Mouse (Mus musculus) hindbrain, embryonic 13.5 days (tissue): ENCODE results near the gene Tnnc1. TPM values are rescaled to one million over a fixed set of nuclear protein-coding genes. Genes with fewer than 3 reads are reported as not detected.
A peak's percentile ranks its signal among the peaks of the same experiment; 100 is the strongest.

Experiments used
- ATAC-seq: fragments of 200-750 bp; cut with Nextera tagmentation; 2 replicates; pipeline ENCODE4 v1.8.0; 2017; ENCODE audit warnings: moderate TSS enrichment; ENCODE audit not compliant: low FRiP score
- H3K27ac ChIP-seq: fragments of 300-500 bp; sonication (generic); 2 replicates; pipeline ENCODE4 v1.5.1; 2015; ENCODE audit warnings: inconsistent platforms, mild to moderate bottlenecking, moderate library complexity
- H3K27me3 ChIP-seq: fragments of 300-500 bp; sonication (generic); 2 replicates; pipeline ENCODE4 v1.6.1; 2015; ENCODE audit warnings: mild to moderate bottlenecking, inconsistent platforms
- H3K36me3 ChIP-seq: fragments of 300-500 bp; sonication (generic); 2 replicates; pipeline ENCODE4 v1.6.1; 2015; ENCODE audit warnings: mild to moderate bottlenecking, inconsistent platforms
- H3K4me1 ChIP-seq: fragments of 300-500 bp; sonication (generic); replicated peaks from 2 replicates; pipeline ENCODE4 v1.6.1; 2015; ENCODE audit warnings: inconsistent platforms
- H3K4me2 ChIP-seq: fragments of 300-500 bp; sonication (generic); 2 replicates; pipeline ENCODE4 v1.6.1; 2015; ENCODE audit warnings: inconsistent platforms, mild to moderate bottlenecking, moderate library complexity
- H3K4me3 ChIP-seq: fragments of 300-500 bp; sonication (generic); 2 replicates; pipeline ENCODE4 v1.5.1; 2015; ENCODE audit warnings: mild to moderate bottlenecking, inconsistent platforms
- H3K9ac ChIP-seq: fragments of 300-500 bp; sonication (generic); 2 replicates; pipeline ENCODE4 v1.6.1; 2015; ENCODE audit warnings: mild to moderate bottlenecking, inconsistent platforms
- H3K9me3 ChIP-seq: fragments of 300-500 bp; sonication (generic); 2 replicates; pipeline ENCODE4 v1.6.1; 2016; ENCODE audit warnings: inconsistent platforms
- WGBS: fragments of 180-500 bp; shearing (Covaris S2); methylation state at CpG from one replicate; pipeline ENCODE4 v1.1.7; 2015; 5-methylcytosine and 5-hydroxymethylcytosine counted together
- polyA plus RNA-seq: library from polyadenylated mRNA; unstranded; fragments of >200 nt; fragmentation: Nextera tagmentation; extraction: Ambion mirVana; gene quantifications from 2 replicates; pipeline ENCODE4 v1.2.1, GENCODE M21; 2015

Tnnc1 gene
- polyA plus RNA-seq, 1 experiment from 2014 or later: 9.1 TPM

- Histone ChIP-seq H3K27ac (peak overlapping the region; percentile 93), H3K4me1 (peaks cover 30% of the 10 kb centered on the region), H3K9ac (peak overlapping the region; percentile 91), H3K4me3 (peak overlapping the region; percentile 72), H3K4me2 (peak overlapping the region; percentile 99), H3K36me3 (peaks cover 32% of the 10 kb centered on the region), H3K9me3 (no peaks in the 10 kb centered on the region), H3K27me3 (peaks cover 3% of the 10 kb centered on the region; the same call in 1 of the 2 replicates)
- WGBS: under 1% methylated on average over 39 of the region's 39 CpGs
- peak; percentile 69 for ATAC-seq
Observed at GRCm38 (mm10) chr14:31205562-31206467, 2.3 kb upstream of the Tnnc1 start.

GRCm38 (mm10) chr14:31206472-31206981 lies 1.6 kb upstream of the Tnnc1 start:
- WGBS: under 1% methylated on average over 48 of the region's 48 CpGs

GRCm38 (mm10) chr14:31207070-31207830 lies 862 bp upstream of the Tnnc1 start:
- peak; percentile 47 for ATAC-seq
- H3K9ac ChIP-seq: peak overlapping the region; percentile 91
- H3K36me3 ChIP-seq: peaks cover 21% of the 10 kb centered on the region
- peak overlapping the region; percentile 99 for H3K4me2 ChIP-seq
- peaks cover 3% of the 10 kb centered on the region; the same call in 1 of the 2 replicates for H3K27me3 ChIP-seq
- H3K9me3 ChIP-seq: no peaks in the 10 kb centered on the region
- H3K4me1 ChIP-seq: peaks cover 27% of the 10 kb centered on the region
- H3K4me3 ChIP-seq: peak overlapping the region; percentile 72
- 78% methylated on average over 13 of the region's 13 CpGs for WGBS
- peak overlapping the region; percentile 93 for H3K27ac ChIP-seq

More at GRCm38 (mm10) chr14:31206472-31206981, 1.6 kb upstream of the Tnnc1 start:
- Histone ChIP-seq H3K9ac (peak overlapping the region; percentile 91), H3K27me3 (peaks cover 3% of the 10 kb centered on the region; the same call in 1 of the 2 replicates), H3K36me3 (peaks cover 29% of the 10 kb centered on the region), H3K9me3 (no peaks in the 10 kb centered on the region), H3K4me2 (peak overlapping the region; percentile 99), H3K27ac (peak overlapping the region; percentile 93), H3K4me3 (peak overlapping the region; percentile 72), H3K4me1 (peaks cover 27% of the 10 kb centered on the region)
- ATAC-seq: peak; percentile 60

DNA sequence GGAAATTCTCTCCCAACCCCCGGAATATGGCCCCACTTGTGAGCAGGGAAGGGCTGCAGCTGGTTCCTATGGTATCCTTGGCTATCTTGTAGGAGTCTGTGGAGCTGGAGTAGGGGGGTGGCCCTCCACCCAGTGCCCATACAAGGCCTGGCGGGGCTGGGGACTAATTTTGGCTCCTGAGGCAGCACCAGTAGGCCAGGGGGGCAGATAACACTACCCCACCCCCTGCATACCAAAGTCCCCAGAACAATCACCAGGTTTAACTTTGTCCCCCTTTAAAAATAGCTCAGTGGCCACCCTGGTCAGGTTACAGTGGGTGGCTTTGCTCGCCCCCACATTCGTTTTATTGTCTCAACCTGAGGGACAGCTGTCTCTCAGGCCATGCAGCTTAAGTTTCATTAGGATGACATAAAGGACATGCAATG lies 1.0 kb downstream of the Tnnc1 start:
- 87% methylated on average over 4 of the region's 4 CpGs for WGBS

GRCm38 (mm10) chr14:31211854-31212253 lies 3.7 kb downstream of the Tnnc1 start:
- no peak overlapping the region for H3K4me2 ChIP-seq
- no peak overlapping the region for H3K9ac ChIP-seq
- no peaks in the 10 kb centered on the region for H3K9me3 ChIP-seq
- H3K4me1 ChIP-seq: peaks cover 16% of the 10 kb centered on the region
- no peak overlapping the region for H3K27ac ChIP-seq
- H3K4me3 ChIP-seq: no peak overlapping the region
- peaks cover 8% of the 10 kb centered on the region; the same call in 1 of the 2 replicates for H3K27me3 ChIP-seq
- no peak for ATAC-seq
- WGBS: 90% methylated on average over 6 of the region's 6 CpGs
- H3K36me3 ChIP-seq: no peaks in the 10 kb centered on the region

More for the DNA sequence above, 1.0 kb downstream of the Tnnc1 start:
- no peak for ATAC-seq
- Histone ChIP-seq H3K4me3 (no peak overlapping the region), H3K9ac (no peak overlapping the region), H3K27ac (no peak overlapping the region), H3K36me3 (peaks cover 3% of the 10 kb centered on the region), H3K4me1 (peaks cover 23% of the 10 kb centered on the region), H3K4me2 (no peak overlapping the region), H3K9me3 (no peaks in the 10 kb centered on the region), H3K27me3 (peaks cover 3% of the 10 kb centered on the region; the same call in 1 of the 2 replicates)

DNA sequence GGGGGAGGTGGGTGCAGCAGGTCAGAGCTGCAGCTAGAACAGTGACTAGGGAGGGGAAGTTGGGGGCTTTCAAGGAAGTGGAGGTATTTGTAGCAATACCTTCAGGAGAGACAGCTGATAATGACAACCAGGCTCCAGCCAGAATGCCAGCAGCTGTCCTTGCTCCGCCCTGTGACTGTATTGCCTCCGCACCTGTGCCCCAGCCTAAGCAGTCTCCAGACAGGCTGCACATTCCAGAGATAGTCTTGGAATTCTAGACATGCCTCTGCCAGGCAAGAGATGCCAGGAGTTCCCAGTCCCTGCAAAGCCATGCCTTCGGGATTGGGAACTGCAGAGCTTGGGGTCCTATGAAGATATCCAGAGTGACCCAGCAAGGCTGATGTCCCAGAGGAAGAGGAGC lies 4.4 kb downstream of the Tnnc1 start:
- Histone ChIP-seq H3K9ac (no peak overlapping the region), H3K4me3 (no peak overlapping the region), H3K27me3 (peaks cover 8% of the 10 kb centered on the region; the same call in 1 of the 2 replicates), H3K9me3 (no peaks in the 10 kb centered on the region), H3K4me1 (peaks cover 12% of the 10 kb centered on the region), H3K36me3 (no peaks in the 10 kb centered on the region), H3K4me2 (no peak overlapping the region), H3K27ac (no peak overlapping the region)
- ATAC-seq: no peak
- WGBS: 89% methylated on average over 3 of the region's 3 CpGs

- Histone ChIP-seq H3K27ac (no peak overlapping the region), H3K9me3 (no peaks in the 10 kb centered on the region), H3K36me3 (no peaks in the 10 kb centered on the region), H3K27me3 (peaks cover 8% of the 10 kb centered on the region; the same call in 1 of the 2 replicates), H3K4me2 (no peak overlapping the region), H3K4me3 (no peak overlapping the region), H3K9ac (no peak overlapping the region), H3K4me1 (peaks cover 16% of the 10 kb centered on the region)
- no peak for ATAC-seq
- WGBS: 73% methylated on average over 8 of the region's 8 CpGs
Observed at GRCm38 (mm10) chr14:31213868-31214267, 5.8 kb downstream of the Tnnc1 start.

DNA sequence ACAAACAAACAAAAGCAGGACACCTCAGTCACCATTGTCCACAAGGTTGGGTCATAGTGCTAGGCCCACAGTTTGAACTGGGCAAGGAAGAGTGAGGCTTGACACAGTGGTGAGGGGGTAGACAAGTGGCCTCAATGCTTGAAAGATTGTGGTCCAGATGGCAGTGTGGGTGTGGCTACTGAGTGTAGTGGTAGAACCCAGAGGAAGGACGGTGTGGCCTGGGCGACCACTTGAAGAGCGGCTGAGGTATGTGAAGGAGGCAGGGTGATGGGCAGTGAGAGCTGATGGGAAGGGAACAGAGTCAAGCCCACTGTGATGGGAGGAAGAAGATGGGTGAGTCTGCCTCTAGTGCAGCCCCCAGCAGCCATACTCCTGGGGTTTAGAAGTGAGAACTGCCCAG lies 6.6 kb downstream of the Tnnc1 start:
- H3K4me1 ChIP-seq: peaks cover 16% of the 10 kb centered on the region
- no peaks in the 10 kb centered on the region for H3K9me3 ChIP-seq
- no peak for ATAC-seq
- H3K4me2 ChIP-seq: no peak overlapping the region
- no peak overlapping the region for H3K4me3 ChIP-seq
- no peak overlapping the region for H3K27ac ChIP-seq
- WGBS: 94% methylated on average over 3 of the region's 3 CpGs
- H3K9ac ChIP-seq: peak overlapping the region; percentile 43; the same call in 1 of the 2 replicates
- H3K36me3 ChIP-seq: no peaks in the 10 kb centered on the region
- H3K27me3 ChIP-seq: peaks cover 7% of the 10 kb centered on the region; the same call in 1 of the 2 replicates

DNA sequence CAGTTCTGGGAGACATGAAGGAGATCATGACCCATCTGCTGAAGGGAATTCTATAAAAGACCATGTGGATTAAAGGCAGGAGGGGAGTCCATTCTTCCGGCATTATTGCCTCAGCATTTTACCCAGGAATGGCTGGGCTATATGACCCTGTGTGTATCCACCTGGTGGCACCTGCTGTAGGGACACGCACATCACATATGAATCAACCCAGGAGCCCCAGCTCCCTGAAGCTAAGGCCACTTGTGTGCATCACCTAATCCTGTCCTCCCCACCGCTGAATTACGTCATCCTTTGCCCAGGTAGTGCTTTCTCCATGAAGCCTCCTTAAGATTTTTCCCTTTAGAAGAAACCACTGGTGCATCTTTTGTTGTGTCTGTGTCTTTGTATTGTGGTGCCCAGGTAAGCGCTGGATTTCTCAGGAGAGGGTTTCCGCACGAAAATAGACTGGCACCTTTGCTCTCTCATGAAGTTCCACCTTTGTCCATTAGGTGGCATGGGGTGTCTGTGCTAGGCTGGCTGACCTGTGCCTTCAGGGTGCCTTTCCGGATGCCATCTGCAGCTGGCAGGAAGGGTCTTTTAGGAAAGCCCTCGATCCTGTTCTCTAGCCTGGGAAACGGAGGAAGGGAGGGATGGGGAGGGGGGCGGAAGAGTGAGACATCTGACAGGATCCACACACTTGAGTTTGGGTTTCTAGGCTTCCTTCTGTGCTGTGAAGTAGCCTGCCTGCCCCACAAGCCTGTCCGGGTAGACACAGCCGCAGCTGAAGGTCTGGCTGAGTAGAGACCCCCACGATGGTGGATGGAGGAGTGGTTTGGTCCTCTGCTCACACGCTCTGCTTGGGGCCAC lies 7.3 kb downstream of the Tnnc1 start:
- H3K4me2 ChIP-seq: 0 out of 2 replicates have a peak overlapping the region, but pooled peaks have one; percentile 20
- 34% methylated on average over 15 of the region's 15 CpGs for WGBS
- no peak overlapping the region for H3K4me3 ChIP-seq
- H3K9me3 ChIP-seq: no peaks in the 10 kb centered on the region
- ATAC-seq: peak; percentile 65; the same call in 1 of the 2 replicates
- H3K27me3 ChIP-seq: peaks cover 6% of the 10 kb centered on the region; the same call in 1 of the 2 replicates
- 0 out of 2 replicates have a peak overlapping the region, but pooled peaks have one; percentile 26 for H3K27ac ChIP-seq
- peak overlapping the region; percentile 56 for H3K9ac ChIP-seq
- no peaks in the 10 kb centered on the region for H3K36me3 ChIP-seq
- peaks cover 16% of the 10 kb centered on the region for H3K4me1 ChIP-seq

DNA sequence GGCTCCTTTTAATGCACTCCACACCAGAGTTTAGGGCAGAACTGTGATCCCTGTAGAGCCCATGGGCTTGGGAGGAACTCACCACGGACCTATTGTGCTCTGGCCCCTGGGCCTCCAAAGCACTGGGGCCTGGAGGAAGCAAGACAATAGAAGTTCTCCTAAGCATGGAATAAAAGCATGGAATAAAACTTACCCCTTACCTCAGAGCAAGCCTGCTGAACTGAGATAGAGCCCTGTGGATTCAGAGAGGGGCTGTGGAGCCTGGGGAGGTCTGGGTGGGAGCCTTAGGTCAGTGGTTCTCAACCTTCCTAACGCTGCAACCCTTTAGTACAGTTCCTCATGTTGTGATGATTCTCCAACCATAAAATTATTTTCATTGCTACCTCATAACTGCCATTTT lies 8.7 kb downstream of the Tnnc1 start, which contains the start of gene Nisch:
Nisch (minus strand) TSS at position 101 of the 400 bp plus-strand sequence.
- 0 out of 2 replicates have a peak within 1 kb of the TSS, but pooled peaks have one; percentile 26 for H3K27ac ChIP-seq
- peaks cover 16% of the 10 kb centered on the region for H3K4me1 ChIP-seq
- H3K4me2 ChIP-seq: peak within 1 kb of the TSS; percentile 20; the same call in 1 of the 2 replicates
- no peak within 1 kb of the TSS for H3K4me3 ChIP-seq
- peaks cover 6% of the 10 kb centered on the region; the same call in 1 of the 2 replicates for H3K27me3 ChIP-seq
- no peak for ATAC-seq
- peak within 1 kb of the TSS; percentile 56 for H3K9ac ChIP-seq
- no peaks in the 10 kb centered on the region for H3K36me3 ChIP-seq
- H3K9me3 ChIP-seq: no peaks in the 10 kb centered on the region
- WGBS: 65% methylated on average over 2 of the region's 2 CpGs

DNA sequence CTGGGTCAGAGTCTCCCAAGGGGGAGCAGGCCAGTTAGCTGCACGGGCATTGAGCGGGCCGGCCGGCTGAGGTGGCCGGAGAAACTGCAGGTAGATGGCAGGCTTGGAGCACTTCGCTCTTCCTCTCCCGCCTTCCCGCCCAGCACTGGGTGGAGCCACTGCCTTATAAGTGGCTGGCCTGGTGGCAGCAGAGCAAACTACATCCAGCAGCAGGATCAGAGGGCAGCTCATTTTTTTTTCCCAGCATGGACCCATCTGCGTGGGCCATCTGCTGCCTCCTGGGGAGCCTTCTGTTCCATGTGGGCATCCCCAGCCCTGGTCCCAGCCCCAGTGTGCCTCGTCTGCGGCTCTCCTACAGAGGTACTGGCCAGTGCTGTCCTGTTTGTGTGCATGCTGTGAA lies 9.6 kb downstream of the Tnnc1 start, which contains the start of gene Sema3g:
Sema3g (plus strand) TSS at position 195 of the 400 bp plus-strand sequence.
- Histone ChIP-seq H3K9ac (peak within 1 kb of the TSS; percentile 46; the same call in 1 of the 2 replicates), H3K4me1 (peaks cover 16% of the 10 kb centered on the region), H3K9me3 (no peaks in the 10 kb centered on the region), H3K4me3 (no peak within 1 kb of the TSS), H3K27ac (0 out of 2 replicates have a peak within 1 kb of the TSS, but pooled peaks have one; percentile 10), H3K27me3 (peaks cover 6% of the 10 kb centered on the region; the same call in 1 of the 2 replicates), H3K36me3 (no peaks in the 10 kb centered on the region), H3K4me2 (no peak within 1 kb of the TSS; the same call in 1 of the 2 replicates)
- WGBS: 11% methylated on average over 11 of the region's 11 CpGs
- peak; percentile 67; the same call in 1 of the 2 replicates for ATAC-seq
